Mouse (Mus musculus) forebrain, embryonic 16.5 days (tissue): ENCODE data around the gene Mnd1. TPM values are rescaled to one million over a fixed set of nuclear protein-coding genes. Genes with fewer than 3 reads are reported as not detected.

Source experiments
- ATAC-seq: fragments of 200-750 bp; cut with Nextera tagmentation; 2 replicates; pipeline ENCODE4 v1.8.0; 2017; ENCODE audit warnings: mild to moderate bottlenecking, moderate library complexity
- H3K27ac ChIP-seq: fragments of 300-500 bp; sonication (generic); 2 replicates; pipeline ENCODE4 v1.5.1; 2014; ENCODE audit warnings: low read length, control low read depth
- H3K27me3 ChIP-seq: fragments of 300-500 bp; sonication (generic); replicated peaks from 2 replicates; pipeline ENCODE4 v1.6.1; 2014; ENCODE audit warnings: low read length; ENCODE audit not compliant: control insufficient read depth, insufficient read depth
- H3K36me3 ChIP-seq: fragments of 300-500 bp; sonication (generic); 2 replicates; pipeline ENCODE4 v1.6.1; 2014; ENCODE audit not compliant: control insufficient read depth, insufficient read depth
- H3K4me1 ChIP-seq: fragments of 300-500 bp; sonication (generic); replicated peaks from 2 replicates; pipeline ENCODE4 v1.6.1; 2014; ENCODE audit warnings: low read length; ENCODE audit not compliant: control insufficient read depth, insufficient read depth
- H3K4me2 ChIP-seq: fragments of 300-500 bp; sonication (generic); 2 replicates; pipeline ENCODE4 v1.6.1; 2014; ENCODE audit warnings: mild to moderate bottlenecking, low read length, control low read depth
- H3K4me3 ChIP-seq: fragments of 300-500 bp; sonication (generic); replicated peaks from 2 replicates; pipeline ENCODE4 v1.5.1; 2014; ENCODE audit warnings: mild to moderate bottlenecking, low read length, control low read depth
- H3K9ac ChIP-seq: fragments of 300-500 bp; sonication (generic); replicated peaks from 2 replicates; pipeline ENCODE4 v1.6.1; 2014; ENCODE audit warnings: low read depth, low read length, control low read depth
- H3K9me3 ChIP-seq: fragments of 300-500 bp; sonication (generic); 2 replicates; pipeline ENCODE4 v1.6.1; 2016; ENCODE audit warnings: low read length; ENCODE audit not compliant: control insufficient read depth
- WGBS: fragments of 180-500 bp; shearing (Covaris S2); extraction: QIAGEN DNeasy Blood & Tissue Kit; methylation state at CpG from one replicate; pipeline ENCODE4 v1.1.7; 2014; 5-methylcytosine and 5-hydroxymethylcytosine counted together
- polyA plus RNA-seq: library from polyadenylated mRNA; unstranded; fragments of >200 nt; fragmentation: Nextera tagmentation; extraction: Ambion mirVana; gene quantifications from 2 replicates; pipeline ENCODE4 v1.2.1, GENCODE M21; 2015

Gene Mnd1
- polyA plus RNA-seq, 1 experiment from 2014 or later = 3.2 TPM

GRCm38 (mm10) chr3:84136509-84136908, 19.1 kb downstream of the Mnd1 start:
- no peak overlapping the region for H3K4me3 ChIP-seq
- ATAC-seq = no peak
- H3K9me3 ChIP-seq = no peaks in the 10 kb centered on the region
- H3K36me3 ChIP-seq = no peaks in the 10 kb centered on the region
- no peak overlapping the region for H3K27ac ChIP-seq
- H3K27me3 ChIP-seq = no peaks in the 10 kb centered on the region
- no peak overlapping the region for H3K9ac ChIP-seq
- no peak overlapping the region for H3K4me2 ChIP-seq
- 92% methylated on average over 7 of the region's 7 CpGs for WGBS
- H3K4me1 ChIP-seq = no peaks in the 10 kb centered on the region

- no peak overlapping the region for H3K27ac ChIP-seq
- no peaks in the 10 kb centered on the region for H3K4me1 ChIP-seq
- WGBS = 75% methylated on average over 6 of the region's 6 CpGs
- H3K27me3 ChIP-seq = no peaks in the 10 kb centered on the region
- ATAC-seq = no peak
- H3K9ac ChIP-seq = no peak overlapping the region
- H3K4me3 ChIP-seq = no peak overlapping the region
- H3K36me3 ChIP-seq = no peaks in the 10 kb centered on the region
- no peak overlapping the region for H3K4me2 ChIP-seq
- H3K9me3 ChIP-seq = no peaks in the 10 kb centered on the region
These were observed 19.7 kb downstream of the Mnd1 start for GRCm38 (mm10) chr3:84135933-84136332.

GRCm38 (mm10) chr3:84135387-84135786, 20.2 kb downstream of the Mnd1 start:
- no peaks in the 10 kb centered on the region for H3K36me3 ChIP-seq
- no peaks in the 10 kb centered on the region for H3K9me3 ChIP-seq
- no peak overlapping the region for H3K9ac ChIP-seq
- no peaks in the 10 kb centered on the region for H3K4me1 ChIP-seq
- no peaks in the 10 kb centered on the region for H3K27me3 ChIP-seq
- H3K4me3 ChIP-seq = no peak overlapping the region
- H3K27ac ChIP-seq = no peak overlapping the region
- ATAC-seq = no peak
- 27% methylated on average over 9 of the region's 9 CpGs for WGBS
- no peak overlapping the region for H3K4me2 ChIP-seq

GRCm38 (mm10) chr3:84131369-84131768, 24.2 kb downstream of the Mnd1 start:
- H3K9me3 ChIP-seq = no peaks in the 10 kb centered on the region
- no peaks in the 10 kb centered on the region for H3K36me3 ChIP-seq
- H3K4me2 ChIP-seq = no peak overlapping the region
- H3K4me1 ChIP-seq = no peaks in the 10 kb centered on the region
- WGBS = 95% methylated on average over 3 of the region's 3 CpGs
- no peaks in the 10 kb centered on the region for H3K27me3 ChIP-seq
- no peak for ATAC-seq
- H3K4me3 ChIP-seq = no peak overlapping the region
- no peak overlapping the region for H3K9ac ChIP-seq
- H3K27ac ChIP-seq = no peak overlapping the region

GRCm38 (mm10) chr3:84130776-84131175, 24.8 kb downstream of the Mnd1 start:
- Histone ChIP-seq H3K36me3 (no peaks in the 10 kb centered on the region), H3K27me3 (no peaks in the 10 kb centered on the region), H3K27ac (no peak overlapping the region), H3K4me2 (no peak overlapping the region), H3K9me3 (no peaks in the 10 kb centered on the region), H3K9ac (no peak overlapping the region), H3K4me3 (no peak overlapping the region), H3K4me1 (no peaks in the 10 kb centered on the region)
- WGBS = 73% methylated on average over 5 of the region's 5 CpGs
- no peak for ATAC-seq

GRCm38 (mm10) chr3:84128871-84129870, 26.4 kb downstream of the Mnd1 start:
- no peaks in the 10 kb centered on the region for H3K4me1 ChIP-seq
- no peak for ATAC-seq
- no peak overlapping the region for H3K4me3 ChIP-seq
- H3K9me3 ChIP-seq = no peaks in the 10 kb centered on the region
- 79% methylated on average over 11 of the region's 11 CpGs for WGBS
- H3K36me3 ChIP-seq = no peaks in the 10 kb centered on the region
- no peak overlapping the region for H3K27ac ChIP-seq
- no peak overlapping the region for H3K9ac ChIP-seq
- H3K4me2 ChIP-seq = no peak overlapping the region
- no peaks in the 10 kb centered on the region for H3K27me3 ChIP-seq

GRCm38 (mm10) chr3:84127431-84127830, 28.2 kb downstream of the Mnd1 start:
- no peaks in the 10 kb centered on the region for H3K27me3 ChIP-seq
- H3K9me3 ChIP-seq = no peaks in the 10 kb centered on the region
- H3K9ac ChIP-seq = no peak overlapping the region
- no peak for ATAC-seq
- H3K4me3 ChIP-seq = no peak overlapping the region
- no peaks in the 10 kb centered on the region for H3K36me3 ChIP-seq
- no peaks in the 10 kb centered on the region for H3K4me1 ChIP-seq
- 85% methylated on average over 2 of the region's 2 CpGs for WGBS
- H3K27ac ChIP-seq = no peak overlapping the region
- H3K4me2 ChIP-seq = no peak overlapping the region

- no peak overlapping the region for H3K4me2 ChIP-seq
- H3K4me1 ChIP-seq = no peaks in the 10 kb centered on the region
- 87% methylated on average over 3 of the region's 3 CpGs for WGBS
- no peak for ATAC-seq
- no peak overlapping the region for H3K9ac ChIP-seq
- no peak overlapping the region for H3K27ac ChIP-seq
- no peaks in the 10 kb centered on the region for H3K27me3 ChIP-seq
- no peaks in the 10 kb centered on the region for H3K9me3 ChIP-seq
- no peaks in the 10 kb centered on the region for H3K36me3 ChIP-seq
- no peak overlapping the region for H3K4me3 ChIP-seq
These were observed 28.9 kb downstream of the Mnd1 start for GRCm38 (mm10) chr3:84126721-84127120.

GRCm38 (mm10) chr3:84125704-84126289, 29.8 kb downstream of the Mnd1 start:
- Histone ChIP-seq H3K36me3 (no peaks in the 10 kb centered on the region), H3K4me1 (no peaks in the 10 kb centered on the region), H3K9ac (no peak overlapping the region), H3K27ac (no peak overlapping the region), H3K4me2 (no peak overlapping the region), H3K9me3 (no peaks in the 10 kb centered on the region), H3K4me3 (no peak overlapping the region), H3K27me3 (no peaks in the 10 kb centered on the region)
- 70% methylated on average over 6 of the region's 6 CpGs for WGBS
- no peak for ATAC-seq
